Mouse (Mus musculus): ENCODE measurements at regions not wholly inside any gene's neighbourhood (a gene's known extent, or its start where the extent isn't known, plus 50 kb on each side); places are given as distances from the start of the nearest gene placed in this dataset.

GRCm38 (mm10) chr15:97532346-97532910, 173.2 kb downstream of the Rpap3 start:
- no peak for TF ChIP-seq GATA1 (IDR thresholded peaks at IDR 0.05; ENCODE audit: low read length)

DNA sequence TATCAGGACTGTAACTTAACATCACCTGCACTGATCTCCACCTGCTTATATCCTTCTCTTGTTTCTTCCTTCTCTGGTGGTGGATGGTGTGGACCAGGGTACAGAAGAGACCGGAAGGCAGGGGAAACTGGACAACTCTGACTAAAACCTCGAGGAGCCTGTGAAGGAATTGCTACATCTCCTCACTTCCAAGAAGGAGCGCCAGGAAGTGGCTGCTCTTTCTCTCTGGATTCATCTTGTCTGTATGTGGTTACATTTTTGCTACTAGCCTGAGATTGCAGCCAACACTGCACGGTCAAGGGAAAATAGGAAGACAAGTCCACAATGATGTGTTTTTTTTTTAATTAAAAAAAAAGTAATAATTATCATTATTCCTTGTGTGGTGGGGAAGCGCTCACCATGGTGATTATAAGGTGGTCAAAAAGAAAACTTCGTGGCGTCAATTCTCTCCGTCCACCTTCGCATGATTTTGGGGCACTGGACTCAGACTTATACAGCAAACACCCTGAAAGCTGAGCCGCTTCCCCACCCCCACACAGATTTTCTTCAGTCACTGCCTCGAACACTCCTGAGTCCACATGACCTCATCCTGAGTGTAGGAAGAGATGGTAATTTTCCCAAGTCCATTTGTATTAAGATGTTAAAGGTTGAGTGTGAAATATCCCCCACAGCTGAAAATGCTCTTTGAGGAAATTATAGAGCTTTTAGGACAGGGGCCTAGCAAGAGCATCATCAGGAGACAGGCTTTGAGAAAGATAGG, 177.2 kb downstream of the Rpap3 start:
- no peak for TF ChIP-seq GATA1 (IDR thresholded peaks at IDR 0.05; ENCODE audit: low read length)

- TF ChIP-seq GATA1 (IDR thresholded peaks at IDR 0.05; ENCODE audit: low read length) = no peak
These were observed 185.2 kb downstream of the Rpap3 start for GRCm38 (mm10) chr15:97520395-97520794.

- no peak for TF ChIP-seq GATA1 (IDR thresholded peaks at IDR 0.05; ENCODE audit: low read length)
These were observed 185.7 kb downstream of the Rpap3 start for GRCm38 (mm10) chr15:97519919-97520345.

DNA sequence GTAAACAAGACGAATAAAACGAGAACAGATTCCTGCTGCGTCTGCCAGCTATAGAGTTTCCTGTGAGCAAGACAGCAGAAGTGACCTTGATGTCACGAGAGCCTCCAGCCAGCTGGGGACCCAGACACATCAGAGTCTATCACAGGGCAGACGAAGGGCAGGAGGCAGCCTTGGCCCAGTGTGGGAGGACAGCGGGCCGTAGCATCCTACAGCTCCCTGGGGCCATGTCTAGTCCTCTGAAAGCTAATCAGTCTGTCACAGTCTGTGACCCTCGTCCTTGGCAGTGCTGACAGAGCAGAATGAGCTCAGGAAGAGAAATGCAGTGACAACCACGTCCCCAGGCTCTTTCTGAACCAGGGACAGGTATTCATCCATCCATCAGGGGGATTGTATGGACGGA, 187.7 kb downstream of the Rpap3 start:
- no peak for TF ChIP-seq GATA1 (IDR thresholded peaks at IDR 0.05; ENCODE audit: low read length)

- no peak for TF ChIP-seq GATA1 (IDR thresholded peaks at IDR 0.05; ENCODE audit: low read length)
These were observed 188.4 kb downstream of the Rpap3 start for GRCm38 (mm10) chr15:97517188-97517587.

GRCm38 (mm10) chr15:97515773-97516172, 189.9 kb downstream of the Rpap3 start:
- TF ChIP-seq GATA1 (IDR thresholded peaks at IDR 0.05; ENCODE audit: low read length) = no peak

DNA sequence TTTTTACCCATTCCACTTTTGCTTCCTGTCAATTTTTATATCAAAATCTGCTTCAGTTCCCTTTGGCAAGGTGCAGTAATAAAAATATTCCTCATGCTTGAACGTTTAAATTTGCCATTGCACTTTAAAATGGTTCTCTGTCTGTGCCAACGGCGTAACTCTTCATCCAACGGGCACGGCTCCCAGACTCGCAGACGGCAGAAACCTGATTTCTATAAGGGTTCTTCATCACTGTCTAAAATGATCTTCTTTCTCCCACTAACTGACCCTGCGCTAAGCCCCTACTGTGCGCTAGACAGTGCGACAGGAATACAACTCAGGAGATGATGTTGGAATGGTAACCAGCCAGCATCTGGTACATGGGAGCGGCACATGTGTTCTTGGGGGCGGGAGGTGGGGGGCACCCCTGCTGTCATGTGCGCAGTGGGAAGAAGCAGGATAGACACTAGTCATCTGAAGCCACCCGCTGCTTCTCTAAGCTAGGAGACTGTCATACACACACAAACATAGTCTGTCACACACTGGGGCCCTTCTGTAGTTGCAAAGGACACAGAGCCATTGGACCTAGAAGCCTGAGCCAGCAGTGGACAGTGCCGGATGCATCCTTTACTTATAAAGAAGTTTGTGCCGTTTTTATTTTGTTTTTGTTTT, 197.8 kb downstream of the Rpap3 start:
- TF ChIP-seq GATA1 (IDR thresholded peaks at IDR 0.05; ENCODE audit: low read length) = no peak

DNA sequence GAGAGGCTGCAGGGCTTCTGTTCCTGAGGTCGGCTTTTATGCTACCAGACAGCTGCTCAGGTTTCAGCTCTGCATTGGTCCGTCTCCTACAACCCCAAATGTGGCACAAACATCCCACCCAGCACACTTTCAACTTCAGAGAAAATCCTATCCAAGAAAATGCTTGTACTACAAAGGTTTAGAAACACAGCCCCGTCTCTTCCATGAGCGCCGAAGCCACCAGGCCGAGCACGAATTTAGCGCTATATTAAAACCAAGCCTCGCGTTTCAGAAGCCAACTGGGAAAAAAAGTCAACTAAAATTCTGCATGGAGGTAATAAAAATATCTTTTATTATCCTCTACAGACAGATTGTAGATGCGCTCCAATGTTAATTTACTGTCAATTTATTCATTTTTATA, 198.4 kb downstream of the Rpap3 start:
- no peak for TF ChIP-seq GATA1 (IDR thresholded peaks at IDR 0.05; ENCODE audit: low read length)

DNA sequence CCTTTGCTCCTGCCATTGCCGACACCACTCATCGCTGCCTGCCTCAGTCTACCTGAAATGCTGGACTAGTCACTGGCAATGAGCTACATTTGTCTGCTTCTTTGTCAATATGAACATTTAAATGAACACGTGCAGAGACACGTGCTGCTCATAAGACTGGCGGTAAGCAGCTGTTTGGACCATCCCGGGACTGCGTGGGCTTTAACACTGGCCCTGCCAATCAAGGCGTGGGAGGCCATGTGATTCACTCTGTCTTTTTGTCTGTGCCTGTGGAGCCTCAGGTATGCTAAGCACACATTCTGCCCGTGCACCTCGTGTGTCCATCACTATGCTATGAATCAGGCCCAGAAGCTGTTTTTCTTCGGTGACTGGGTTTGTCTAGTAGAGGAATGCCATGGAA, 199.9 kb downstream of the Rpap3 start:
- TF ChIP-seq GATA1 (IDR thresholded peaks at IDR 0.05; ENCODE audit: low read length) = no peak

- TF ChIP-seq GATA1 (IDR thresholded peaks at IDR 0.05; ENCODE audit: low read length) = no peak
These were observed 201.3 kb downstream of the Rpap3 start for GRCm38 (mm10) chr15:97504325-97504724.

GRCm38 (mm10) chr15:97502056-97502455, 203.6 kb downstream of the Rpap3 start:
- no peak for TF ChIP-seq GATA1 (IDR thresholded peaks at IDR 0.05; ENCODE audit: low read length)

DNA sequence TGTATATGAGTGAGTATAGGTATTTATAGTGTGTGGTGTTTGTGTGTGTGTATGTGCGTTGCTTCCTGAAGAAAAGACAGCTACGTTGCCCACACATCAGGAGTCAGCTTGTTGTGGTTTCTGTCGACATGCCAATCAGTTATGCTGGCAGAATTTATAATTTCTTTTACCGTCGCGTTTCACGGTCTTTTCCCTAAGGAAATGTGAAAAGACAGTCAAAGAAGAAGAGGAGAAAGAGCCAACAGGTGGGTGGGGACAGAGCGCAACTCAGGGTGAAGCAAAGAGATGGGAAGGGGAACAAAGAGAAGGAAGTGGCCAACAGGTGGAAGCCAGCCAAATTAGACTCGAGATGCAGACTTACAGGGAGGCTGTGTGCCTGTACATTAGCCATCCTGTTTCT, 204.2 kb downstream of the Rpap3 start:
- TF ChIP-seq GATA1 (IDR thresholded peaks at IDR 0.05; ENCODE audit: low read length) = no peak

DNA sequence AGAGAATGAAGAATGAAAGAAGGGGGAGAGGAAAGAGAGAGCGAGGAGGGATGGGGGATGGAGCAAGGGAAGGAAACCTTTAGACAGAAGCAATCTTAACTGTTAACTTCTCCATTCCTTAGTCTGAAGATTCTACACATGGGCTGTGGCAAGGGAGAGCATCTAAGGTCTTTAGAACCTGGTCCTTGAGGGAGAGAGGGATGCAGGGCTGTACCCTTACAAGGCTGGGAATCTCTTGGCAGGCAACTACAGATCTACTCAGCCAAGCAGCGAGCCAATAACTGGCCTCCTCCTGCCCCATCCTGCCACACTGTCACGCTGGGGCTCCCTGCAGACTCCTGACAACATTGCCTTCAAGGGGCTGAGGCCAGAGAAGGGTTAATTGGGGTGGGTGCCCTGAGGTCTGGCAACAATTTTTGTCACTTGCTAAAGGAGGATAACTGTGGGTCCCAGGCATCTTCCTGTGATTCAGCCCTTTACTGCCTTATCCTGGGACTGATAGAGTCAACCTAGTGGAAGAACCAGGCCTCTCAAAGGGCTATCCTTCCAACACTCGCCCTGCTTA, 205.7 kb downstream of the Rpap3 start:
- TF ChIP-seq GATA1 (IDR thresholded peaks at IDR 0.05; ENCODE audit: low read length) = no peak

GRCm38 (mm10) chr15:97499240-97499639, 206.4 kb downstream of the Rpap3 start:
- no peak for TF ChIP-seq GATA1 (IDR thresholded peaks at IDR 0.05; ENCODE audit: low read length)

GRCm38 (mm10) chr15:97498375-97498774, 207.2 kb downstream of the Rpap3 start:
- no peak for TF ChIP-seq GATA1 (IDR thresholded peaks at IDR 0.05; ENCODE audit: low read length)

Measured in G1E-ER4 (cell line).